Mouse (Mus musculus) kidney, adult 2 months (tissue): ENCODE data around the gene Mlxipl.

Experiments
- CTCF ChIP-seq: fragments of 200-500 bp; conservative IDR thresholded peaks from 2 replicates; pipeline ENCODE4 v1.5.1; 2011; ENCODE audit warnings: low read depth, mild to moderate bottlenecking, control low read depth, low read length, moderate library complexity, mixed read lengths; ENCODE audit not compliant: insufficient read depth, insufficient read length
- POLR2A ChIP-seq: fragments of 200-500 bp; IDR thresholded peaks from one replicate; pipeline ENCODE4 v1.6.1; 2011; ENCODE audit warnings: low read depth, low read length, control low read depth

GRCm38 (mm10) chr5:135129747-135130146, 40.1 kb downstream of the Mlxipl start:
- no peak for TF ChIP-seq CTCF
- no peak for TF ChIP-seq POLR2A
